Mouse (Mus musculus): ENCODE measurements around the gene Gse1. TPM values are rescaled to one million over a fixed set of nuclear protein-coding genes. Genes with fewer than 3 reads are reported as not detected.

Gene Gse1
- total and polyA plus RNA-seq, 2 experiments from 2014 or later, result 15.9 to 48.2 TPM

- no peak overlapping the region for H3K27ac ChIP-seq (ENCODE audit: low read depth, low read length)
- no peak for DNase-seq
- no peaks in the 10 kb centered on the region for H3K9me3 ChIP-seq (ENCODE audit: low read length)
- H3K9ac ChIP-seq, result no peak overlapping the region
- H3K4me1 ChIP-seq (ENCODE audit: insufficient read depth), result no peaks in the 10 kb centered on the region
- TF ChIP-seq CTCF (IDR thresholded peaks at IDR 0.05; ENCODE audit: low read depth), result no peak
- ATAC-seq, result no peak
- no peaks in the 10 kb centered on the region for H3K36me3 ChIP-seq (ENCODE audit: insufficient read depth)
- H3K4me3 ChIP-seq (ENCODE audit: low read depth, low read length), result no peak overlapping the region
- H3K27me3 ChIP-seq (ENCODE audit: insufficient read depth, low read length), result no peaks in the 10 kb centered on the region
- 92% methylated on average over 6 of the region's 6 CpGs for WGBS
- no peak overlapping the region for H3K4me2 ChIP-seq (ENCODE audit: low read depth)
These were observed 144.4 kb downstream of the Gse1 start for GRCm38 (mm10) chr8:120372684-120373083.

- Histone ChIP-seq H3K9me3 (ENCODE audit: low read length) (no peaks in the 10 kb centered on the region), H3K36me3 (ENCODE audit: insufficient read depth) (no peaks in the 10 kb centered on the region), H3K27ac (ENCODE audit: low read depth, low read length) (no peak overlapping the region), H3K4me1 (ENCODE audit: insufficient read depth) (peaks cover 9% of the 10 kb centered on the region), H3K4me3 (ENCODE audit: low read depth, low read length) (no peak overlapping the region), H3K9ac (no peak overlapping the region), H3K4me2 (ENCODE audit: low read depth) (no peak overlapping the region), H3K27me3 (ENCODE audit: insufficient read depth, low read length) (no peaks in the 10 kb centered on the region)
- DNase-seq (no peak), ATAC-seq (no peak)
- TF ChIP-seq CTCF (IDR thresholded peaks at IDR 0.05; ENCODE audit: low read depth), result no peak
- WGBS, result 86% methylated on average over 3 of the region's 3 CpGs
These were observed 145.4 kb downstream of the Gse1 start for GRCm38 (mm10) chr8:120373621-120374020.

- ATAC-seq (no peak), DNase-seq (no peak)
- Histone ChIP-seq H3K4me2 (ENCODE audit: low read depth) (no peak overlapping the region), H3K4me3 (ENCODE audit: low read depth, low read length) (no peak overlapping the region), H3K9me3 (ENCODE audit: low read length) (no peaks in the 10 kb centered on the region), H3K9ac (no peak overlapping the region), H3K27ac (ENCODE audit: low read depth, low read length) (no peak overlapping the region), H3K36me3 (ENCODE audit: insufficient read depth) (no peaks in the 10 kb centered on the region), H3K27me3 (ENCODE audit: insufficient read depth, low read length) (no peaks in the 10 kb centered on the region), H3K4me1 (ENCODE audit: insufficient read depth) (peaks cover 10% of the 10 kb centered on the region)
- 57% methylated on average over 1 of the region's 1 CpGs for WGBS
- TF ChIP-seq CTCF (IDR thresholded peaks at IDR 0.05; ENCODE audit: low read depth), result no peak
These were observed 145.8 kb downstream of the Gse1 start for GRCm38 (mm10) chr8:120374070-120374469.

- Histone ChIP-seq H3K4me3 (ENCODE audit: low read depth, low read length) (no peak overlapping the region), H3K4me1 (ENCODE audit: insufficient read depth) (peaks cover 10% of the 10 kb centered on the region), H3K27me3 (ENCODE audit: insufficient read depth, low read length) (no peaks in the 10 kb centered on the region), H3K27ac (ENCODE audit: low read depth, low read length) (no peak overlapping the region), H3K36me3 (ENCODE audit: insufficient read depth) (no peaks in the 10 kb centered on the region), H3K9ac (no peak overlapping the region), H3K9me3 (ENCODE audit: low read length) (no peaks in the 10 kb centered on the region), H3K4me2 (ENCODE audit: low read depth) (no peak overlapping the region)
- ATAC-seq (no peak), DNase-seq (no peak)
- TF ChIP-seq CTCF (IDR thresholded peaks at IDR 0.05; ENCODE audit: low read depth), result no peak
- 44% methylated on average over 9 of the region's 9 CpGs for WGBS
These were observed 146.3 kb downstream of the Gse1 start for GRCm38 (mm10) chr8:120374514-120374913.

- Histone ChIP-seq H3K4me2 (ENCODE audit: low read depth) (no peak overlapping the region), H3K27ac (ENCODE audit: low read depth, low read length) (no peak overlapping the region), H3K4me1 (ENCODE audit: insufficient read depth) (peaks cover 10% of the 10 kb centered on the region), H3K9ac (no peak overlapping the region), H3K36me3 (ENCODE audit: insufficient read depth) (no peaks in the 10 kb centered on the region), H3K4me3 (ENCODE audit: low read depth, low read length) (no peak overlapping the region), H3K9me3 (ENCODE audit: low read length) (no peaks in the 10 kb centered on the region), H3K27me3 (ENCODE audit: insufficient read depth, low read length) (no peaks in the 10 kb centered on the region)
- WGBS, result 32% methylated on average over 5 of the region's 5 CpGs
- no peak for TF ChIP-seq CTCF (IDR thresholded peaks at IDR 0.05; ENCODE audit: low read depth)
- DNase-seq (no peak), ATAC-seq (no peak)
These were observed 146.9 kb downstream of the Gse1 start for GRCm38 (mm10) chr8:120375170-120375569.

- Histone ChIP-seq H3K4me3 (ENCODE audit: low read depth, low read length) (no peak overlapping the region), H3K36me3 (ENCODE audit: insufficient read depth) (no peaks in the 10 kb centered on the region), H3K4me1 (ENCODE audit: insufficient read depth) (peaks cover 10% of the 10 kb centered on the region), H3K9ac (no peak overlapping the region), H3K4me2 (ENCODE audit: low read depth) (no peak overlapping the region), H3K27ac (ENCODE audit: low read depth, low read length) (no peak overlapping the region), H3K9me3 (ENCODE audit: low read length) (no peaks in the 10 kb centered on the region), H3K27me3 (ENCODE audit: insufficient read depth, low read length) (no peaks in the 10 kb centered on the region)
- no peak for DNase-seq
- peak; percentile 38; the same call in 1 of the 2 replicates for ATAC-seq
- 39% methylated on average over 4 of the region's 4 CpGs for WGBS
- no peak for TF ChIP-seq CTCF (IDR thresholded peaks at IDR 0.05; ENCODE audit: low read depth)
These were observed 148.0 kb downstream of the Gse1 start for GRCm38 (mm10) chr8:120376215-120376614.

GRCm38 (mm10) chr8:120376847-120377802 is 148.9 kb downstream of the Gse1 start:
- no peak for DNase-seq

More at GRCm38 (mm10) chr8:120376847-120377802, 148.9 kb downstream of the Gse1 start:
- H3K36me3 ChIP-seq (ENCODE audit: insufficient read depth), result no peaks in the 10 kb centered on the region
- TF ChIP-seq CTCF (IDR thresholded peaks at IDR 0.05; ENCODE audit: low read depth), result no peak
- H3K4me1 ChIP-seq (ENCODE audit: insufficient read depth), result peaks cover 16% of the 10 kb centered on the region
- no peaks in the 10 kb centered on the region for H3K9me3 ChIP-seq (ENCODE audit: low read length)
- H3K4me3 ChIP-seq (ENCODE audit: low read depth, low read length), result no peak overlapping the region
- no peak overlapping the region for H3K9ac ChIP-seq
- H3K27me3 ChIP-seq (ENCODE audit: insufficient read depth, low read length), result no peaks in the 10 kb centered on the region
- H3K27ac ChIP-seq (ENCODE audit: low read depth, low read length), result no peak overlapping the region
- no peak overlapping the region for H3K4me2 ChIP-seq (ENCODE audit: low read depth)
- WGBS, result 48% methylated on average over 22 of the region's 22 CpGs
- no peak for ATAC-seq
